Mouse (Mus musculus) kidney, embryonic 16.5 days (tissue): ENCODE data around the gene Sorl1. TPM values are rescaled to one million over a fixed set of nuclear protein-coding genes. Genes with fewer than 3 reads are reported as not detected.

Source experiments
- ATAC-seq: fragments of 200-750 bp; cut with Nextera tagmentation; 2 replicates; pipeline ENCODE4 v1.8.0; 2017; ENCODE audit warnings: moderate TSS enrichment; ENCODE audit not compliant: low FRiP score, low TSS enrichment
- H3K27ac ChIP-seq: fragments of 300-500 bp; sonication (generic); 2 replicates; pipeline ENCODE4 v1.5.1; 2014; ENCODE audit warnings: low read length
- H3K27me3 ChIP-seq: fragments of 300-500 bp; sonication (generic); 2 replicates; pipeline ENCODE4 v1.6.1; 2014; ENCODE audit warnings: low read length, control low read depth, mixed read lengths; ENCODE audit not compliant: insufficient read depth
- H3K36me3 ChIP-seq: fragments of 300-500 bp; sonication (generic); 2 replicates; pipeline ENCODE4 v1.6.1; 2014; ENCODE audit warnings: low read length, control low read depth, mixed read lengths; ENCODE audit not compliant: insufficient read depth
- H3K4me1 ChIP-seq: fragments of 300-500 bp; sonication (generic); 2 replicates; pipeline ENCODE4 v1.6.1; 2014; ENCODE audit warnings: low read length, control low read depth, mixed read lengths; ENCODE audit not compliant: insufficient read depth
- H3K4me2 ChIP-seq: fragments of 300-500 bp; sonication (generic); replicated peaks from 2 replicates; pipeline ENCODE4 v1.6.1; 2014; ENCODE audit warnings: low read depth, low read length
- H3K4me3 ChIP-seq: fragments of 300-500 bp; sonication (generic); 2 replicates; pipeline ENCODE4 v1.5.1; 2014; ENCODE audit warnings: mild to moderate bottlenecking, low read length
- H3K9ac ChIP-seq: fragments of 300-500 bp; sonication (generic); replicated peaks from 2 replicates; pipeline ENCODE4 v1.6.1; 2014; ENCODE audit warnings: low read length
- H3K9me3 ChIP-seq: fragments of 300-500 bp; sonication (generic); 2 replicates; pipeline ENCODE4 v1.6.1; 2016; ENCODE audit warnings: low read length, control low read depth
- whole genome bisulfite sequencing: fragments of 180-500 bp; shearing (Covaris S2); extraction: QIAGEN DNeasy Blood & Tissue Kit; methylation state at CpG from one replicate; pipeline ENCODE4 v1.1.7; 2014; 5-methylcytosine and 5-hydroxymethylcytosine counted together
- polyA plus RNA-seq: library from polyadenylated mRNA; unstranded; fragments of >200 nt; fragmentation: Nextera tagmentation; extraction: Ambion mirVana; gene quantifications from 2 replicates; pipeline ENCODE4 v1.2.1, GENCODE M21; 2015

The Sorl1 gene
- polyA plus RNA-seq, 1 experiment from 2014 or later: 12.5 TPM

GRCm38 (mm10) chr9:42154682-42155081 lies 30.6 kb upstream of the Sorl1 start:
- Histone ChIP-seq H3K27ac (no peak overlapping the region), H3K9me3 (no peaks in the 10 kb centered on the region), H3K4me1 (no peaks in the 10 kb centered on the region), H3K9ac (no peak overlapping the region), H3K4me2 (no peak overlapping the region), H3K4me3 (no peak overlapping the region), H3K36me3 (no peaks in the 10 kb centered on the region), H3K27me3 (no peaks in the 10 kb centered on the region)
- ATAC-seq: no peak
- WGBS: 81% methylated on average over 6 of the region's 6 CpGs

- ATAC-seq: no peak
- H3K4me3 ChIP-seq: no peak overlapping the region
- WGBS: 85% methylated on average over 6 of the region's 6 CpGs
These were observed 24.7 kb upstream of the Sorl1 start for GRCm38 (mm10) chr9:42148816-42149215.

GRCm38 (mm10) chr9:42148036-42148435 lies 23.9 kb upstream of the Sorl1 start:
- 82% methylated on average over 4 of the region's 4 CpGs for WGBS
- Histone ChIP-seq H3K9me3 (0 out of 2 replicates have a peak, but pooled peaks cover 2% of the 10 kb centered on the region), H3K4me2 (no peak overlapping the region), H3K4me1 (no peaks in the 10 kb centered on the region), H3K9ac (no peak overlapping the region), H3K27ac (no peak overlapping the region), H3K27me3 (no peaks in the 10 kb centered on the region), H3K4me3 (no peak overlapping the region), H3K36me3 (no peaks in the 10 kb centered on the region)
- no peak for ATAC-seq

More at GRCm38 (mm10) chr9:42148816-42149215, 24.7 kb upstream of the Sorl1 start:
- Histone ChIP-seq H3K9ac (no peak overlapping the region), H3K4me1 (no peaks in the 10 kb centered on the region), H3K36me3 (no peaks in the 10 kb centered on the region), H3K27ac (no peak overlapping the region), H3K27me3 (no peaks in the 10 kb centered on the region), H3K4me2 (no peak overlapping the region), H3K9me3 (0 out of 2 replicates have a peak, but pooled peaks cover 2% of the 10 kb centered on the region)

GRCm38 (mm10) chr9:42146463-42146862 lies 22.4 kb upstream of the Sorl1 start:
- H3K27ac ChIP-seq: no peak overlapping the region
- H3K36me3 ChIP-seq: no peaks in the 10 kb centered on the region
- no peak overlapping the region for H3K4me2 ChIP-seq
- no peak overlapping the region for H3K9ac ChIP-seq
- no peaks in the 10 kb centered on the region for H3K27me3 ChIP-seq
- H3K4me1 ChIP-seq: no peaks in the 10 kb centered on the region
- WGBS: 91% methylated on average over 2 of the region's 2 CpGs
- H3K4me3 ChIP-seq: no peak overlapping the region
- 0 out of 2 replicates have a peak, but pooled peaks cover 2% of the 10 kb centered on the region for H3K9me3 ChIP-seq
- ATAC-seq: no peak

GRCm38 (mm10) chr9:42141549-42142210 lies 17.6 kb upstream of the Sorl1 start:
- H3K27ac ChIP-seq: no peak overlapping the region
- no peak for ATAC-seq
- whole genome bisulfite sequencing: 67% methylated on average over 6 of the region's 6 CpGs
- H3K9me3 ChIP-seq: 0 out of 2 replicates have a peak, but pooled peaks cover 2% of the 10 kb centered on the region
- no peaks in the 10 kb centered on the region for H3K4me1 ChIP-seq
- H3K9ac ChIP-seq: no peak overlapping the region
- H3K4me2 ChIP-seq: no peak overlapping the region
- no peak overlapping the region for H3K4me3 ChIP-seq
- H3K36me3 ChIP-seq: no peaks in the 10 kb centered on the region
- H3K27me3 ChIP-seq: no peaks in the 10 kb centered on the region

- H3K36me3 ChIP-seq: no peaks in the 10 kb centered on the region
These were observed 14.3 kb upstream of the Sorl1 start for GRCm38 (mm10) chr9:42138248-42138858.

GRCm38 (mm10) chr9:42137578-42137977 lies 13.5 kb upstream of the Sorl1 start:
- H3K4me3 ChIP-seq: no peak overlapping the region
- H3K27me3 ChIP-seq: no peaks in the 10 kb centered on the region
- no peak overlapping the region for H3K27ac ChIP-seq
- no peaks in the 10 kb centered on the region for H3K9me3 ChIP-seq
- no peaks in the 10 kb centered on the region for H3K36me3 ChIP-seq
- ATAC-seq: no peak
- no peak overlapping the region for H3K9ac ChIP-seq
- H3K4me1 ChIP-seq: no peaks in the 10 kb centered on the region
- H3K4me2 ChIP-seq: no peak overlapping the region
- whole genome bisulfite sequencing: 66% methylated on average over 5 of the region's 5 CpGs

More at GRCm38 (mm10) chr9:42138248-42138858, 14.3 kb upstream of the Sorl1 start:
- no peak overlapping the region for H3K27ac ChIP-seq
- H3K4me2 ChIP-seq: no peak overlapping the region
- no peak overlapping the region for H3K9ac ChIP-seq
- H3K27me3 ChIP-seq: no peaks in the 10 kb centered on the region
- H3K4me3 ChIP-seq: no peak overlapping the region
- H3K9me3 ChIP-seq: no peaks in the 10 kb centered on the region
- H3K4me1 ChIP-seq: no peaks in the 10 kb centered on the region
- WGBS: 83% methylated on average over 4 of the region's 4 CpGs
- no peak for ATAC-seq

GRCm38 (mm10) chr9:42130793-42131760 lies 7.0 kb upstream of the Sorl1 start:
- no peak overlapping the region for H3K27ac ChIP-seq

GRCm38 (mm10) chr9:42127983-42128382 lies 3.9 kb upstream of the Sorl1 start:
- Histone ChIP-seq H3K9ac (no peak overlapping the region), H3K27me3 (no peaks in the 10 kb centered on the region), H3K27ac (no peak overlapping the region), H3K36me3 (no peaks in the 10 kb centered on the region), H3K9me3 (no peaks in the 10 kb centered on the region), H3K4me2 (no peak overlapping the region), H3K4me3 (no peak overlapping the region), H3K4me1 (peaks cover 5% of the 10 kb centered on the region; the same call in 1 of the 2 replicates)
- WGBS: 82% methylated on average over 5 of the region's 5 CpGs
- no peak for ATAC-seq

More at GRCm38 (mm10) chr9:42130793-42131760, 7.0 kb upstream of the Sorl1 start:
- Histone ChIP-seq H3K4me1 (no peaks in the 10 kb centered on the region), H3K9ac (no peak overlapping the region), H3K4me2 (no peak overlapping the region), H3K27me3 (no peaks in the 10 kb centered on the region), H3K4me3 (no peak overlapping the region), H3K9me3 (no peaks in the 10 kb centered on the region), H3K36me3 (no peaks in the 10 kb centered on the region)
- no peak for ATAC-seq
- WGBS: 83% methylated on average over 13 of the region's 13 CpGs
